Comparison of ENCODE assay signal across 35 mouse cellular contexts in the genomic region with DNA sequence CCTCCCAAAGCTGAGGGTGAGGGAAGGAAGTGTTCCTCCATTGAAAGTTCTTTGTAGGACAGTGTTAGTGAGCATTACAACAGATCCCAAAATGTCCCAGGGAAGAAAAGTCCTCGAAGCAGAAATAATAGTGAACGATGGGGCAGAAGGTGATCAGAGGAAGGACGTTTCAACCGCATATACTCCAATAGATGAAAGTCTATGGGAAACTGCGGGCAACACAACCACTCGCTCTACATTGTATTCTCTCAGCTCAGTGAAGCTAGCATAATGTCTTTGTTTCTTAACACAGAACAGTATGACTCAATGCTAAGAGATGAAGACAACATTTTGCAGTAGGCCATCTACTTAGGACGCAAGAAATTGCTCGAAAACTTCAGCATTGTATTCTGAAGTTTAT.
"Had no signal": no experiment of that assay in that cellular context is flagged by ENCODE, and none has a peak within 500 bp of the region (broad histone marks: within the 10 kb centered on the region; RNA-seq: fewer than 3 reads in every experiment).

No protein-coding gene starts in this region.

- H3K4me1 ChIP-seq: heart, embryonic 10.5 days; heart, embryonic 12.5 days; heart, embryonic 13.5 days; heart, embryonic 15.5 days; hindbrain, embryonic 10.5 days; hindbrain, embryonic 12.5 days; hindbrain, embryonic 15.5 days; intestine, embryonic 15.5 days; kidney, embryonic 15.5 days had no signal

- H3K27ac ChIP-seq: heart, embryonic 10.5 days; heart, embryonic 13.5 days; heart, embryonic 15.5 days; hindbrain, embryonic 10.5 days; hindbrain, embryonic 12.5 days; hindbrain, embryonic 13.5 days; hindbrain, embryonic 14.5 days; hindbrain, embryonic 15.5 days; hindbrain, postnatal 0 days; intestine, embryonic 15.5 days; kidney, embryonic 15.5 days; kidney, postnatal 0 days; layer of hippocampus, adult 2 months; left cerebral cortex, adult 2 months had no signal

- H3K9ac ChIP-seq: heart, embryonic 12.5 days; heart, embryonic 13.5 days; heart, embryonic 15.5 days; hindbrain, embryonic 12.5 days; hindbrain, embryonic 13.5 days; hindbrain, embryonic 14.5 days; hindbrain, embryonic 15.5 days; intestine, embryonic 15.5 days; kidney, embryonic 15.5 days had no signal

- H3K9me3 ChIP-seq: heart, embryonic 10.5 days; heart, embryonic 12.5 days; heart, embryonic 13.5 days; heart, embryonic 15.5 days; hindbrain, embryonic 10.5 days; hindbrain, embryonic 12.5 days; hindbrain, embryonic 13.5 days; hindbrain, embryonic 15.5 days; intestine, embryonic 15.5 days; kidney, embryonic 15.5 days had no signal

- DNase-seq: heart, postnatal 10 days; heart, postnatal 14 days; heart, postnatal 36 days; heart, postnatal 4 days; kidney, adult 11 months; kidney, adult 18-20 months; kidney, adult 2 months; kidney, adult 8-10 months; kidney, adult 9 months; kidney, postnatal 10 days; kidney, postnatal 14 days; kidney, postnatal 25 days; kidney, postnatal 36 days; kidney, postnatal 4 days; layer of hippocampus, adult 9-11 months; layer of hippocampus, postnatal 36 days had no signal

- H3K27me3 ChIP-seq: heart, embryonic 12.5 days; heart, embryonic 13.5 days; heart, embryonic 15.5 days; hindbrain, embryonic 12.5 days; hindbrain, embryonic 13.5 days; hindbrain, embryonic 15.5 days; intestine, embryonic 15.5 days; kidney, embryonic 15.5 days had no signal

- H3K4me3 ChIP-seq: heart, embryonic 10.5 days; heart, embryonic 12.5 days; heart, embryonic 13.5 days; heart, embryonic 15.5 days; hindbrain, embryonic 10.5 days; hindbrain, embryonic 12.5 days; hindbrain, embryonic 13.5 days; hindbrain, embryonic 15.5 days; intestine, embryonic 15.5 days; kidney, embryonic 15.5 days; layer of hippocampus, adult 2 months; left cerebral cortex, adult 2 months had no signal

- H3K4me2 ChIP-seq: heart, embryonic 11.5 days; heart, embryonic 12.5 days; heart, embryonic 13.5 days; heart, embryonic 15.5 days; hindbrain, embryonic 12.5 days; hindbrain, embryonic 13.5 days; hindbrain, embryonic 14.5 days; hindbrain, embryonic 15.5 days; intestine, embryonic 15.5 days; kidney, embryonic 15.5 days had no signal

- H3K36me3 ChIP-seq: heart, embryonic 10.5 days; heart, embryonic 12.5 days; heart, embryonic 13.5 days; heart, embryonic 15.5 days; hindbrain, embryonic 10.5 days; hindbrain, embryonic 12.5 days; hindbrain, embryonic 13.5 days; hindbrain, embryonic 15.5 days; intestine, embryonic 15.5 days; kidney, embryonic 15.5 days had no signal

- ATAC-seq: hindbrain, embryonic 16.5 days; hindbrain, postnatal 0 days; intestine, embryonic 15.5 days; intestine, embryonic 16.5 days; intestine, postnatal 0 days had no signal
